Mouse (Mus musculus) megakaryocyte, embryonic 14.5 days (primary cell): ENCODE data around the gene Arf1. TPM values are rescaled to one million over a fixed set of nuclear protein-coding genes. Genes with fewer than 3 reads are reported as not detected.

Experiments used
- H3K27me3 ChIP-seq: replicated peaks from 2 replicates; pipeline ENCODE3; 2012; ENCODE audit warnings: inconsistent platforms
- H3K36me3 ChIP-seq: replicated peaks from 2 replicates; pipeline ENCODE3; 2012; ENCODE audit warnings: low read length, inconsistent platforms, mixed read lengths
- H3K4me1 ChIP-seq: 2 replicates; pipeline ENCODE4 v1.6.1; 2012; ENCODE audit warnings: inconsistent platforms
- H3K4me3 ChIP-seq: replicated peaks from 2 replicates; pipeline ENCODE3; 2012; ENCODE audit warnings: moderate library complexity, mild to moderate bottlenecking, inconsistent platforms
- H3K9me3 ChIP-seq: 2 replicates; pipeline ENCODE4 v1.6.1; 2012; ENCODE audit warnings: inconsistent platforms
- FLI1 ChIP-seq: IDR thresholded peaks from 2 replicates; pipeline ENCODE4 v1.6.1; 2012; ENCODE audit warnings: low read length, inconsistent platforms, mixed read lengths
- GATA1 ChIP-seq: IDR thresholded peaks from 3 replicates; pipeline ENCODE4 v1.6.1; 2012; ENCODE audit warnings: mixed read lengths, low read length, inconsistent platforms, borderline replicate concordance
- polyA plus RNA-seq: library from polyadenylated mRNA; stranded (reverse); fragments of >175 nt; gene quantifications from 2 replicates; pipeline ENCODE4 v1.2.3, GENCODE M21; 2012; ENCODE audit warnings: low replicate concordance; ENCODE audit not compliant: insufficient read depth

Arf1 gene
- polyA plus RNA-seq: 222 and 240 TPM in 2 replicates

- H3K36me3 ChIP-seq: peaks cover 14% of the 10 kb centered on the region
- peak within 1 kb of the TSS; percentile 92 for H3K4me3 ChIP-seq
- H3K27me3 ChIP-seq: peaks cover 11% of the 10 kb centered on the region
- no peaks in the 10 kb centered on the region for H3K9me3 ChIP-seq
- no peak; the same call in 1 of the 2 replicates for TF ChIP-seq FLI1
- TF ChIP-seq GATA1: no peak
- H3K4me1 ChIP-seq: peaks cover 63% of the 10 kb centered on the region
Observed at GRCm38 (mm10) chr11:59228122-59228953, at the start of gene Arf1. Gene Arf1, minus strand, starts transcription at chr11:59228270.

GRCm38 (mm10) chr11:59276877-59277276, 48.8 kb upstream of the Arf1 start:
- H3K36me3 ChIP-seq: no peaks in the 10 kb centered on the region
- TF ChIP-seq GATA1: no peak
- TF ChIP-seq FLI1: no peak

GRCm38 (mm10) chr11:59274184-59274583, 46.1 kb upstream of the Arf1 start:
- no peak overlapping the region for H3K4me3 ChIP-seq
- TF ChIP-seq GATA1: no peak
- TF ChIP-seq FLI1: no peak
- no peaks in the 10 kb centered on the region for H3K36me3 ChIP-seq
- 0 out of 2 replicates have a peak, but pooled peaks cover 3% of the 10 kb centered on the region for H3K4me1 ChIP-seq
- H3K27me3 ChIP-seq: peaks cover 70% of the 10 kb centered on the region
- peaks cover 8% of the 10 kb centered on the region; the same call in 1 of the 2 replicates for H3K9me3 ChIP-seq

More at GRCm38 (mm10) chr11:59276877-59277276, 48.8 kb upstream of the Arf1 start:
- Histone ChIP-seq H3K27me3 (peaks cover 89% of the 10 kb centered on the region), H3K4me3 (no peak overlapping the region), H3K9me3 (peaks cover 8% of the 10 kb centered on the region; the same call in 1 of the 2 replicates), H3K4me1 (0 out of 2 replicates have a peak, but pooled peaks cover 3% of the 10 kb centered on the region)

- Histone ChIP-seq H3K4me3 (no peak overlapping the region), H3K36me3 (no peaks in the 10 kb centered on the region), H3K4me1 (peaks cover 23% of the 10 kb centered on the region), H3K27me3 (peaks cover 74% of the 10 kb centered on the region), H3K9me3 (peaks cover 18% of the 10 kb centered on the region)
- no peak for TF ChIP-seq GATA1
- no peak for TF ChIP-seq FLI1
Observed at GRCm38 (mm10) chr11:59266727-59267126, 38.7 kb upstream of the Arf1 start.

GRCm38 (mm10) chr11:59265154-59265813, 37.2 kb upstream of the Arf1 start:
- Histone ChIP-seq H3K4me3 (no peak overlapping the region), H3K36me3 (no peaks in the 10 kb centered on the region), H3K27me3 (peaks cover 82% of the 10 kb centered on the region), H3K4me1 (peaks cover 38% of the 10 kb centered on the region), H3K9me3 (peaks cover 18% of the 10 kb centered on the region)
- no peak for TF ChIP-seq GATA1
- TF ChIP-seq FLI1: no peak

- TF ChIP-seq GATA1: no peak
- TF ChIP-seq FLI1: no peak
- Histone ChIP-seq H3K4me1 (peaks cover 43% of the 10 kb centered on the region), H3K36me3 (no peaks in the 10 kb centered on the region), H3K27me3 (peaks cover 89% of the 10 kb centered on the region), H3K9me3 (peaks cover 18% of the 10 kb centered on the region), H3K4me3 (peak overlapping the region; percentile 89)
Observed at GRCm38 (mm10) chr11:59264593-59264992, 36.5 kb upstream of the Arf1 start.

GRCm38 (mm10) chr11:59263870-59264563, 35.9 kb upstream of the Arf1 start:
- no peaks in the 10 kb centered on the region for H3K36me3 ChIP-seq
- H3K4me3 ChIP-seq: peak overlapping the region; percentile 89
- TF ChIP-seq GATA1 (no peak), FLI1 (no peak)
- H3K27me3 ChIP-seq: peaks cover 89% of the 10 kb centered on the region
- H3K4me1 ChIP-seq: peaks cover 43% of the 10 kb centered on the region
- peaks cover 18% of the 10 kb centered on the region for H3K9me3 ChIP-seq

GRCm38 (mm10) chr11:59262308-59262707, 34.2 kb upstream of the Arf1 start:
- peaks cover 6% of the 10 kb centered on the region; the same call in 1 of the 2 replicates for H3K9me3 ChIP-seq
- no peaks in the 10 kb centered on the region for H3K36me3 ChIP-seq
- peaks cover 89% of the 10 kb centered on the region for H3K27me3 ChIP-seq
- H3K4me3 ChIP-seq: no peak overlapping the region
- TF ChIP-seq GATA1 (no peak), FLI1 (no peak)
- H3K4me1 ChIP-seq: peaks cover 43% of the 10 kb centered on the region

- Histone ChIP-seq H3K9me3 (no peaks in the 10 kb centered on the region), H3K36me3 (no peaks in the 10 kb centered on the region), H3K27me3 (peaks cover 88% of the 10 kb centered on the region), H3K4me3 (peak overlapping the region; percentile 14), H3K4me1 (peaks cover 43% of the 10 kb centered on the region)
- TF ChIP-seq FLI1 (no peak), GATA1 (no peak)
Observed at GRCm38 (mm10) chr11:59260706-59261493, 32.8 kb upstream of the Arf1 start.
